Mouse (Mus musculus) erythroblast, adult 5-6 weeks (primary cell): ENCODE results near the gene 4931428L18Rik. TPM values are rescaled to one million over a fixed set of nuclear protein-coding genes. Genes with fewer than 3 reads are reported as not detected.
"Not testable (repeated sequence)": the region's sequence is repeated elsewhere in the genome, so short reads cannot be mapped to it uniquely, and the experiment has no call there.

Experiments used
- ATAC-seq: replicated peaks from 2 replicates; pipeline ENCODE4 v1.8.0; 2016; ENCODE audit warnings: moderate number of reproducible peaks, mild to moderate bottlenecking, moderate TSS enrichment, inconsistent platforms; ENCODE audit not compliant: poor library complexity, low FRiP score, severe bottlenecking
- total RNA-seq, 2 experiments: library from RNA; stranded (forward) in 1 of 2; stranded (reverse) in 1 of 2; fragments of 150-400 nt in 1 of 2; fragments of 200-764, 138-1000 nt in 1 of 2; gene quantifications; 2 replicates each; pipeline versions ENCODE4 v1.2.3 to v1.2.4; 2015 to 2017; ENCODE audit warnings: low replicate concordance in 2 of 2

Gene 4931428L18Rik
- total RNA-seq, 2 experiments from 2014 or later: not detected

DNA sequence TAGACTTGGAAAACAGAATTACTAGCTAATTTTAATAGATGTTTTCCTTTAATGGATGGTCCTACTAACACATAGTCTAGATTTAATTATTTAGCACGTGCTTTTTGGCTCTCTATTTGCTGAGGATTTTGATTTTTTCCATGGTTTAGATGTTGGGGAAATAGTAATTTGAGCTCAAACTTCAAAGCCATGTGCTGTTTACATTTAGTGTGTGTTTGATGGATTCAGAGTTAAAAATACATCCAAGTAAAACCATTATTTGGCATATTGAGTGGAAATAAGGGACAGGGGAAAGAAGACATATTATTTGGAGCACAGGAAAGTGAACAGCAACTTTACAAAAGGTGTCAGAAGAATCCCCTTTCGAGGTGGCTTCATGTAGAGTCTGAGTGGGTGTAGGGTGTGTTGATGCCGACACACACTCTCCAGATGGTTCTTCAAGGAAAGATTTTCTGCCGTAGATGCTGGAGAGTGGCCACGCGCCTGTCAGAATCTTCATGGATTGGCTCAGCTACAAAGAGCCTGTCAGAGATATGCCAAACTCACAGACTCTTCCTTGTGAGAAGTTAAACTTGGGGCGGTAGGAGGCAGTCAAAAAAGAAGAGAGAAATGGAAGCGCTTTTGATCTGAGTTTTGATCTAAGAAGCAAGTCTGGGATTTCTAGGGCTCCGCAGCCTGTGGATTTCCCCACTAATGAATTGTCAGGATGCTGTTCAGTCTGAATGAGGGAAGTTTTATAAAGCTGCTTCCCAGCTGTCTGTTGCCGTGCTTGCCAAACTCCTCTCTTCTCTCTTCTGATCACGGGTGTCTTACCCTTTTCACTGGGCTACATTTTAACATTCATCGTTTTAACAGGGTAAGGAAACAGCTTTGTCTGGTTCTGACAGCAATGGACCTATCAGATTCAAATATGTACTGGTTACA lies 157.4 kb downstream of the 4931428L18Rik start:
- ATAC-seq: no peak

DNA sequence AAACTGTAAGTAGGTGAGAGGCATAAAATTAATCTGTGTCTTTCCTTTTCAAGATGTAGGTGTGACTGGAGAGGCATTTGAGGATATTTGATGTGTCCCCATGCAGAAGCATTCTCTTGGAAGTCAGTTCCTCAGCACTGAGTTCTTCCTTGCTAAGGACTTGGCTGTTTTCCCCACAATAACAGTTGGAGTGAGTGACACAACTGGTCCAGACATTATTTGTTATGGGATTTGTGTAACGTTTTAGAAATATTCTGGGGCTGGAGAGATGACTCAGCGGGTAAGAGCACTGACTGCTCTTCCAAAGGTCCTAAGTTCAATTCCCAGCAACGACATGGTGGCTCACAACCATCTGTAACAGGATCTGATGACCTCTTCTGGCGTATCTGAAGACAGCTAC lies 162.7 kb downstream of the 4931428L18Rik start:
- no peak for ATAC-seq

DNA sequence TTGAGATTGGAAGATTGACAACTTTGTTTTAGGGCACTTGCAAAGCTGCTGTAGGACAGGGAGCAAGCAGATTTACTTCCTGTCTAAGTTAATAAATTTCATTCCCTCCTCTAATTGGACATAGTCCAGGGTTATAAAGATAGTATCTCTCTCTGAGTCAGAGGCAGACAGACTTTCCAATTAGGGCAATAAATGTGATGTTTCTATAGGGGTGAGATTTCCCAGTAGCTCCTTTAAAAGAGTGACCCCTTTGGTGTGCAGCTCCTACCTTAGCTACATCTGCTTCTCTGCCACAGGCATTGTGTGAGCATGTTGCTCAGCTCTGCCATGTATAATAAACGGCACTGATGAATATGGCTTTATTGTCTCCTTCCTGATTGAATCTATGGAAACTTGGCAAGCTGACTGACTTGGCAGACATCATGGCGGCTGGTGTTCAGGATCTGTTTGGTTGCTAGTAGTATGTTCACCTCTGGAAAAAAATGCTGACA lies 163.6 kb downstream of the 4931428L18Rik start:
- no peak for ATAC-seq

DNA sequence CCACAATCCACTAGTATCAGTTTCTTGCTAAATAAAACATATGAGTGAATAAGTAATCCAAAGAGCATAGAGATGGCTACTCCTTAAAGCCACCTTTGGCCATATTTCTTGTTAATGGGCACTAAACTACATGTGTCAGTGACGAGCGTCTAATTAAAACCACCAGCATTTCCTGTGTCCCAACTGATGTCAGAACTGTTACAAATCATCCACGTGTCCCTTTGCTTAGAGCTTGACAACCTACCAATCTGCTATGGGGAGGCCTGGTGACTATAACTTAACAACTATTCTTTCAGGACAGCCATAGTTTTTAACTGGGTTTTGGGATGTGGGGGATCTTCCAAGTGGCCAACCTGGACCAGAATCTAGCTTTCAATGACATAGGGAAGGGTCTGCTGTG lies 164.3 kb downstream of the 4931428L18Rik start:
- ATAC-seq: no peak

DNA sequence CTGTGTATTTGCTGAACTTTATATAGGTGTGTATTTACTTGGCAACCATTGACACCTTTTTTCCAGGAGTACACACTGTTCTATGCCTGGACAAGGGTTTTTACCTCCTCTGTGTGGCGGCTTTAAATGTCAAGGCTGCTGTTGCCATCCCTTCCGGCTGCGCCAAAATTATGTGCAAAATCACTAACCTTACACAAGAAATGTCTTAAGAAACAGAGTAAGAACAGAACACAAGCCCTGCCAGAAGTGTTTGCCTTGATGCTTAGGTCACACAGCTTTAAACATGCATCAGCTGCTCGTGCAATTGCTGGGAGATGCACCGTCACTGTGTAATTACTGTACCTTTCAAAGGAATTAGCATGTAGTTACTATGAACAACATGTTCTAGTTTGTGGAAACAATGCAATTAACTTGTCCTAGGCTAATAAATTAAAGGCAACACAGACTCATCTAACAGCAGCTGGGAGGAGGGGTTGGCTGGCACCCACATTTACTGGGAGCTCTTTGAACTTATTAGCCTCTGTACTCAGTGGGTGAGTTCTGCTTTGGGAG lies 171.0 kb downstream of the 4931428L18Rik start:
- ATAC-seq: no peak

DNA sequence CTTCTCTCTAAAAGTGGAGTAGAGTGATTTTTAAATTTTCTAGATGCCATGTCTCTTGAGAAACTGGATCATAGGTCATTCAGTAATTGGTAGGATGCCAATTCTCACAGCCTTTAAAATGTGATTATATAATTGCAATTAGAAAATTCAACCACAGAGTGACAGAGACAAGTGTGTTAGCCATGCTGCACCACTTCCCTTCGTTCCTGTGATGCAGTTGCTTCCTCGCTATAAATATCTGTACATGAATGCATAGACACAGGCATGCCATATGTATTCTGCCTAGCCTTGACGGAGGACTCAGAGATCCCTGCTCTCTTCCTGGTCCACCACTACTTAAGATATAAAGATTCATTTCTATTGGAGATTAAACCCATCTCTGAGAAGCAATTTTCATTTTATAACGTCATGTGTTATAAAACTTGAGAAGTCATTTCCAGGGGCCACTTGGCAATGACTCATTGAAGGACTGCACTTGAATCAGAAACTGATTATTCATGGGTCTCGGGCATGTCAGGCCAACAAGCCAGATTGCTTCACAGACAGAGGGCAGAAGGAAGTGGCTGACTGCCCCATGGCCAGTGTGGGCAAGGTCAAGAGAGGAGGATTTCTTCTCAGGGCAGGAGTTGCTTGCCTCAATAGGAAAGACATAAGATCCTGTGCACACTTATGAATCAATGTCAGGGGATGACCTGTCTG lies 172.4 kb downstream of the 4931428L18Rik start:
- ATAC-seq: no peak

DNA sequence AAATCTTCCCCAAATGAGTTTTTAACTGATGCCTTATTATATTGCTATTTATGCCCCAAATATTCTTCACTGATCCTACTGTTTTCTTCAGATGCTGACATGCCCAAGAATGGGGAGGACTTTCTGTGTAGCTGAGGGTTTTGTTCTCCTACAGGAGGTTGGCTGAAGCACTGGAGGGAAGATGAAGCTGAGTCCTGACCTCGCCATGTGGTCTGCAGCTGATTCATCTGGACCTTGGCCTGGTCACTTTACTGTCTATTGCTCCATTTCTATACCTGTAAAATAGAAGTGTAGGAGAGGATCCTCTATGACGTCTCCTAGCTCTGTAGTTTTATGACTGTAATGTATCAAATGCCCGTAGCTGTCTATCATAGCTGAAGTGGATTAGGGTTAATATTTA lies 179.3 kb downstream of the 4931428L18Rik start:
- ATAC-seq: no peak

DNA sequence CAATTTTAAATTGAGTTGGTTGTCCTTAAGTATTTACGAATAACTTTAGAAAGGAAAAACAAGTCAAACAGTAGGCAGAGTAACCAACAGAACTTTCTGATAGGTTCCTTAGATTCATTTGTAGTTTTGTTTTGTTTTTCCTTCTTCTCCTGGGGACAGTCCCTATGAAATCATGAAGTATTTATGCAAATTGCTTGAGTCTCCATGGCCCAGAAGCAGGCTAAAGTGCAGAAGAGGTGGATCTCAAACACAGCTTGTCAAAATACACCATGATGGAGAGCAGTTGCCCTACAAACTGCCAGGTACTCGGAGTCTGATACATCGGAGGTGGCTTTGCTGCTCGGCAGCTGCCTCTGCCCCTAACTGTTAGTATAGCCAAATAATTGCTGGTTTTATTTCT lies 179.7 kb downstream of the 4931428L18Rik start:
- no peak for ATAC-seq

DNA sequence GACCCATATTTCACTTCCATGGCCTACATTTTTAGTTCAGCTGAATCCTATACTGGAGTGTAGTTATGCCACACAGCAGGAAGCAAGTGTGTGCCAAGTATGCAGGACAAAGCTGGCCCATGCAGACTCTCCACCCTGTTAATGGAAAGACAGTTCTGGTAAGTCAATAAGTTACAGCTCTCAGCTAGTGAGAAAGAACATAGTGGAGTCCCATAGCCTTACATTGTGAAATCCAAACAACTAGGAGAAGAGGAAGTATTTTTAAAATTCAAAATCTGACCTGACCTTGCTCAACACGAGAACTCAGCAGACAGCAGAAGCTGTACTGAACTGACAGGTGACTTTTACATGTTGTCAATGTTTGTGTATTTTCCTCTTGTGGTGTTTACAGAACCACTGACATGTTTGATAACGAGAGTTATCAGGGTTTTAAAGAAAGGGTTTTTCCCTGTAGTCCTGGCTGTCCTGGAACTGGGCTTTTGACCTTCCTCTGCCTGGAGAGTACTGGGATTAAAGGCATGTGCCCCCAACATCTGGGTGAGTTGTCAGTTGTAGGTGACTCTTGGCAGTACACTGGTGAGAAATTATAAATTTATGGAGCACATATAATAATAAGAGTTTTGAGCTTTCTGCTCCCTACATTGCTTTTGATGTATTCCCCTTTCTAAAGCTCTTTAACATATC lies 188.5 kb downstream of the 4931428L18Rik start:
- ATAC-seq: no peak

DNA sequence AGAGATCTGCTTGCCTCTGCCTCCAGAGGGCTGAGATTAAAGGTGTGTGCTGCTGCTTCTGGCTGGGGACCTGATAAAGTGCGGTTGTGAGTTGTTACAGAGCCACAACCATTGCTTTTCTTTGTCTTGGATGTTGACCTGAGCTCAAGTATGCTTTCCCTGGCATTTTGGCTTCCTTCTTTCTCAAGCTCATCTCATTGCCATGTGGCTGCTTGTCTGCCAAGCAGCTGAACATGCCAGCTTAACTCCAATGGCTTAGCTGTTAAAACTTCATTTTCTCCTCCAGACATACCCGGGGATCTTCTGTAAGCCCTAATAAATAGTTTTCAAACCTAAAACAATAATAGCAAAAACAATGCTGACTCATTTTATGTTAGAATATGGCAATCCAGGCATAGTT lies 190.1 kb downstream of the 4931428L18Rik start:
- no peak for ATAC-seq

DNA sequence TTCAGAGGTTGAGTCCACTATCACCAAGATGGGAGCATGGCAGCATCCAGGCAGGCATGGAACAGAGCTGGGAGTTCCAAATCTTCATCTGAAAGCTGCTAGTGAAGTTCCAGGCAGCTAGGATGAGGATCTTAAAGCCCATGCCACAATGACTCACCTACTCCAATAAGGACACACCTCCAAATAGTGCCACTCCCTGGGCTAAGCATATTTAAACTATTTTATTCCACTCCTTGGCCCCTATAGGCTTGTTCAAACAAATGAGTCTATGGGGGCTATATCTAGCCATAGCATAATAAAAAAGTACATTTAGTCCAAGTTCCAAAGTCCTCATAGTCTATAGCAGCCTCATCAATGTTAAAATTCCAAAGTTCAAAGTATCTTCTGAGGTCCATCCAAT lies 199.3 kb downstream of the 4931428L18Rik start:
- ATAC-seq: no peak

DNA sequence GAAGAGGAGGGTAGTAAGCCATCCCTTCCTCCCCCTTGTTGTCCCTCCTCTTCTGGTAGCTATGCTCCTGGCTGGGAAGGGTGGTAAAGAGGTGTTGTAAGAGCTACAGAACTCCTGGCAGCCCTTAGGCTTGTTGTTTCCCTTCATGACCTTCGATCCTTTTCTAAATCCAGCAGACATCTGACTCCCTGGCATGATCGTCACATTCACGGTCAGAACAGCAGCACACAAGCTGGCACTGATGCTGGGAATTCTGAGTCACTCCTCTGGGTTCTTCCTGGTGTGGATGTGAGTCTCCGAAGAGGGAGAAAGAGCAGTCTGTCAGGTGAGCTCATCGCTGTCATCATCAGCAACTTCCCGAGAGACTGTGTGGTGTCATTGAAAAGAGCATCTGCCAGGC lies 203.2 kb downstream of the 4931428L18Rik start:
- ATAC-seq: no peak

DNA sequence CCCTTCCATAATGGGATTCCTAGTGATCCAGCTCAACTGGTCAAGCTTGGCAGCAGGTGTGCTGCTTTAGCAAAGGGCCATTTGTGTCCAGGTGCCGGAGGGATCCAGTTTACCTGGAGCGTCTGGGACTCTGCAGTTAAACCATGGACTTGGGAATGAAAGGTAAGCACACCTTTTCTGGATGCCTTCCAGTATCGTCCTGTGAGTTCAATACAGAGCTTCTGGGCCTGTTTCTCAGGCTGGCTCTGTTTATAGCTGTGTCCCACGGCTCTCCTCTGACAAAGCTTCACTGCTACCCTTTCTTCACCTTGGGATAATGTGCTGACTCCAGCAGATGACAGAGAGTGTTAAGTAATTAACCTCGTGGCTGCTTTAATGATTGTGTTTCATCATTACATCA lies 205.1 kb downstream of the 4931428L18Rik start:
- ATAC-seq: no peak

DNA sequence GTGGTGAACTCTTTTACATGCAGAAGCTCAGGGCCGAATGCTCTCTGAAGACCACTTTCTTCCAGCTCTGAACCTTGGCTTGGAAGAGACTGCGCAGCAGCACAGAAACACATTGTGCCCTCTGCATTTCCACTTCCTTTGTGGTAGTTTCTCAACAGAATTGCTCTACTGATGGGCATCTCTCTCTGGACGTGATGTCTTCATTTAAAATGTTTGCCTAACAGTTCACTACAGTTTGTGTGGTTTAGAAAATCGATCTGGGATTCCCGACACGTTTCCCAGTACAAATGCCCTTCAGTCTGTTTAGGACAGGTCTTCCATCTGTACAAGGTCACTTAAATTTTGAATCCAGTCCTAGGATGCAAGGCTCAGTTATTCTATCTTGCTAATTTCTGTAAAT lies 206.4 kb downstream of the 4931428L18Rik start:
- ATAC-seq: no peak

DNA sequence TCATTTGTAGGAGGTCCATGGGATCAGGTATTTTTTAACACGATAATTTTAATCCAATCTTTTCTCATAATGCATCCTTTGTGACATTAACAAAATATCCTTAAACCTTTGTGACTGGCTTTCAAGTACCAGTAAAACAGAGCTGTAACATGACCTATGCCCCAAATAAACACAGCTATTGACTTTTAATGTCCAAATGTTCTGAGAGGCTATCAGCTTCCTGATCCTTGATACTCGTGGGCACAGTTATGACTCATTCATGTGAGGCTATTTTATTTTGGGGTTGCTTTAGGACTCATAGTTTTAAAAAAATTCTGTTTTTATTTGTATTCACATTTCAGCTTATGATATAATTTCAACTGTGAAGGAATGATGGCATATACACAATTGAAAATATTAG lies 207.2 kb downstream of the 4931428L18Rik start:
- no peak for ATAC-seq

DNA sequence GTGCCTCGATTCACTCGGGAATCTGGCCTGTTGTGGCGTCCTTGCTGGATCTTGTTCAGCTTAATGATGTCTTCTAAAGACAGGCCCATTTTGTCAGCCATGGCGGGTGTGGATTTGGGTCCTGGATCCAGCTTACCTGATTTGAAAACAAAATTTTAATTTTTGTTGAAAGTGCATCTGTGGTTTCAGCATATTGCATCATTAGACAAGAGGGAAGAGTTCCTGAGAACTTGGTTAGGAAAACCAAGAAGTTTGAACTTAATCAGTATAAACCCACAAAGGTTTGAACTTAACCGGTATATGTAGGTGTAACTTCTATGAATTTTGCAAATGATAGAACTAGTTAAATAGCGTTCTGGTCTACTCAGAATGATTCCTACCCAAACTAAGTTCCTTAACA lies 244.6 kb downstream of the 4931428L18Rik start, which contains the start of gene AC153137.1:
Gene AC153137.1, minus strand, starts transcription at position 101 of the 400 bp plus-strand sequence.
- not testable (repeated sequence) for ATAC-seq

DNA sequence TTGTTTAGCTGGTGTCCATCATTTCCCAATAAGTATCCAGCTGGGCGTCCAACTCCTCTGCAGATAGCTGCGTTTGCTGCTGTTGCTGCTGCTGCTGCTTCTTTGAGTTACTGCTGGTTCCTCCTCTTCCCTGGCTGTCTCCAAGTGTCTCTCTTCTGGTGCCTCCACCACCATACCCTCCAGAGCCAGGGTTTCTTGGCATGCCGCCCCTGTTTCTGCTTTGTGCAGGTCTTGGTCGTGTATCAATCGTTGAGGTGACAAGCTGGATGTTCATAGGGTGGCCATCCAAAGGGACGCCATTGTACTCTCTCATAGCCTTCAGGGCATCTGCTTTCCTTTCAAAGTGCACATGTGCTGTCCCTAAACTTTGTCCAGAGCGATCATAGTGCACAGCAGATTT lies 245.2 kb downstream of the 4931428L18Rik start:
- not testable (repeated sequence) for ATAC-seq

DNA sequence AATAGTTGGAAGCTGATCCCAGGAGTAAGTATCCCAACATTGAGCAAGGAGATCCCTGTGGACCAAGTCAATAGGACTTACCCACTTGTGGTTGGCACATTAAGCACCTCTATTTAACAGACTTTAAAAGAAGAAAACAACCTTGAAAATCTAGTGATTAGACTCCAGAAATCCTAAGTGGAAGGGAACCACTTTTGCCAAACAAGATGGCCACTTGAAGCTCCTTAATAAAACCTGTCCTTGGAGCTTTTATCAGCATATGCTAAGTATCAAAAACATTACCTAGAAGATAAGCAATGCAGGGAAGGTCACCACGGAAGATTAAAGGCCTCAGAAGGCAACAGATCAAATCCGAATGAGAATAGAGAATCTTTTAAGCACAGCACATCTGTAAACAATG lies 270.7 kb downstream of the 4931428L18Rik start:
- no peak for ATAC-seq

DNA sequence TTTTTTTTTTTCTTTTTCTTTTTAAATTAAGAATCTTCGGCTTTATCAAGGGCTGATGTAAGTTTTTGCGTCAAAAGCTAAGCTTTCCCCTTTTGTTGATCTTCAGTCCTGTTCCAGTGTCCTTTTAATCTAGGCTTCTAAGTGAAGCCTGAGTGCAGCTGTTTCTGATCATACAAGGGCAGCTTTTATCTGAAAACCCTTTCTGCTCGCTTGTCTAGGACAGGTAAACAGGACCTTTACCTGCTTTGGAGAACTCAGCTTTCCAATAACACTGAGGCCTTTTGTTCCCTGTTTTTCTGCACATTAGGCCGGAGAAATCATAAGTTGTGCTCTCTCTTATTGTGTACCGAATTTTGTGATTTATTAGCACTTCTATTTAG lies 272.0 kb downstream of the 4931428L18Rik start:
- ATAC-seq: no peak
